Mouse (Mus musculus): ENCODE data around the gene Kcnj10. TPM values are rescaled to one million over a fixed set of nuclear protein-coding genes. Genes with fewer than 3 reads are reported as not detected.
A peak's percentile ranks its signal among the peaks of the same experiment; 100 is the strongest.

Gene Kcnj10
- 3.5 and 3.9 TPM in 2 replicates for polyA plus RNA-seq (2015; fragmentation: Nextera tagmentation; extraction: Ambion mirVana)

- peak within 1 kb of the TSS; percentile 50 for H3K4me3 ChIP-seq (ENCODE audit: low read length)
- peak within 1 kb of the TSS; percentile 48; the same call in 1 of the 2 replicates for H3K27ac ChIP-seq (ENCODE audit: low read depth, low read length)
- H3K4me1 ChIP-seq (ENCODE audit: control insufficient read depth, insufficient read depth, low read depth, low read length) = peaks cover 8% of the 10 kb centered on the region
- ATAC-seq = peak; percentile 88
- H3K4me2 ChIP-seq (ENCODE audit: low read length) = peak within 1 kb of the TSS; percentile 76
- no peaks in the 10 kb centered on the region for H3K9me3 ChIP-seq (ENCODE audit: control insufficient read depth, low read length)
- peak within 1 kb of the TSS; percentile 46; the same call in 1 of the 2 replicates for H3K9ac ChIP-seq (ENCODE audit: low read depth, low read length)
- H3K36me3 ChIP-seq (ENCODE audit: control insufficient read depth, insufficient read depth, low read length) = no peaks in the 10 kb centered on the region
- 0 out of 2 replicates have a peak, but pooled peaks cover 2% of the 10 kb centered on the region for H3K27me3 ChIP-seq (replicated peaks; ENCODE audit: control insufficient read depth, insufficient read depth, low read length)
- 1% methylated on average over 38 of the region's 38 CpGs for WGBS
Measured at GRCm38 (mm10) chr1:172340729-172341321, at the start of gene Kcnj10. Gene Kcnj10, plus strand, starts transcription at chr1:172341210.

- Histone ChIP-seq H3K27me3 (replicated peaks; ENCODE audit: control insufficient read depth, insufficient read depth, low read length) (no peaks in the 10 kb centered on the region), H3K4me3 (ENCODE audit: low read length) (no peak overlapping the region), H3K4me2 (ENCODE audit: low read length) (no peak overlapping the region), H3K9me3 (ENCODE audit: control insufficient read depth, low read length) (no peaks in the 10 kb centered on the region), H3K27ac (ENCODE audit: low read depth, low read length) (no peak overlapping the region), H3K36me3 (ENCODE audit: control insufficient read depth, insufficient read depth, low read length) (no peaks in the 10 kb centered on the region), H3K9ac (ENCODE audit: low read depth, low read length) (no peak overlapping the region), H3K4me1 (ENCODE audit: control insufficient read depth, insufficient read depth, low read depth, low read length) (no peaks in the 10 kb centered on the region; the same call in 1 of the 2 replicates)
- ATAC-seq = no peak
- WGBS = 95% methylated on average over 2 of the region's 2 CpGs
Measured at GRCm38 (mm10) chr1:172292880-172293279, 48.1 kb upstream of the Kcnj10 start.

- no peak overlapping the region for H3K4me2 ChIP-seq (ENCODE audit: low read length)
- no peaks in the 10 kb centered on the region; the same call in 1 of the 2 replicates for H3K4me1 ChIP-seq (ENCODE audit: control insufficient read depth, insufficient read depth, low read depth, low read length)
- no peak overlapping the region for H3K4me3 ChIP-seq (ENCODE audit: low read length)
- ATAC-seq = no peak
- H3K27ac ChIP-seq (ENCODE audit: low read depth, low read length) = no peak overlapping the region
- 84% methylated on average over 11 of the region's 11 CpGs for WGBS
- no peaks in the 10 kb centered on the region for H3K27me3 ChIP-seq (replicated peaks; ENCODE audit: control insufficient read depth, insufficient read depth, low read length)
- H3K9me3 ChIP-seq (ENCODE audit: control insufficient read depth, low read length) = no peaks in the 10 kb centered on the region
- no peaks in the 10 kb centered on the region for H3K36me3 ChIP-seq (ENCODE audit: control insufficient read depth, insufficient read depth, low read length)
- H3K9ac ChIP-seq (ENCODE audit: low read depth, low read length) = no peak overlapping the region
Measured at GRCm38 (mm10) chr1:172293449-172293848, 47.6 kb upstream of the Kcnj10 start.

DNA sequence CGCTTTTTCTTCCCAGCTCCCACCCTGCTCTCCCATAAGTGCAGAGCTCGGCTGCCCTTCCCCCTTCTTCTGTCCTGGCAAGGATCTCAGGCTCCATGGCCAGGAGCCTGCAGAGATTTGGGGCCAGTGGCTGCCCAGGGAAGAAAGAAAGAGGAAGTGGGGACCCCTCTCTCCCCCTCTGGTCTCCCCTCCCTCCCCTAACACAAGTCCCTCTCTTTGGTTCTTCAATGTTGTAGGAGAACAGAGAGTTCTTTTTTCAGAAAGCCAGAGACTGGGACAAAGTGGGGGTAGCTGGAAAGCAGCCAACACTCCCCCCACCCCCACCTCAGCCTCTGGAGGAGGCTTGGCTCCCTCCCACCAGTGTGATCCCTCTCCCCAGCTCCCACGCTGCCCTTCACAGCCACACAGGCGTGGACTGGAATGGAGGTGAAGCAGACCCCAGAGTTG, 45.2 kb upstream of the Kcnj10 start:
- Histone ChIP-seq H3K36me3 (ENCODE audit: control insufficient read depth, insufficient read depth, low read length) (no peaks in the 10 kb centered on the region), H3K4me3 (ENCODE audit: low read length) (peak overlapping the region; percentile 32), H3K9ac (ENCODE audit: low read depth, low read length) (peak overlapping the region; percentile 8; the same call in 1 of the 2 replicates), H3K9me3 (ENCODE audit: control insufficient read depth, low read length) (no peaks in the 10 kb centered on the region), H3K4me2 (ENCODE audit: low read length) (peak overlapping the region; percentile 41), H3K27me3 (replicated peaks; ENCODE audit: control insufficient read depth, insufficient read depth, low read length) (no peaks in the 10 kb centered on the region), H3K4me1 (ENCODE audit: control insufficient read depth, insufficient read depth, low read depth, low read length) (no peaks in the 10 kb centered on the region; the same call in 1 of the 2 replicates), H3K27ac (ENCODE audit: low read depth, low read length) (peak overlapping the region; percentile 81)
- peak; percentile 86 for ATAC-seq
- WGBS = 32% methylated on average over 4 of the region's 4 CpGs

DNA sequence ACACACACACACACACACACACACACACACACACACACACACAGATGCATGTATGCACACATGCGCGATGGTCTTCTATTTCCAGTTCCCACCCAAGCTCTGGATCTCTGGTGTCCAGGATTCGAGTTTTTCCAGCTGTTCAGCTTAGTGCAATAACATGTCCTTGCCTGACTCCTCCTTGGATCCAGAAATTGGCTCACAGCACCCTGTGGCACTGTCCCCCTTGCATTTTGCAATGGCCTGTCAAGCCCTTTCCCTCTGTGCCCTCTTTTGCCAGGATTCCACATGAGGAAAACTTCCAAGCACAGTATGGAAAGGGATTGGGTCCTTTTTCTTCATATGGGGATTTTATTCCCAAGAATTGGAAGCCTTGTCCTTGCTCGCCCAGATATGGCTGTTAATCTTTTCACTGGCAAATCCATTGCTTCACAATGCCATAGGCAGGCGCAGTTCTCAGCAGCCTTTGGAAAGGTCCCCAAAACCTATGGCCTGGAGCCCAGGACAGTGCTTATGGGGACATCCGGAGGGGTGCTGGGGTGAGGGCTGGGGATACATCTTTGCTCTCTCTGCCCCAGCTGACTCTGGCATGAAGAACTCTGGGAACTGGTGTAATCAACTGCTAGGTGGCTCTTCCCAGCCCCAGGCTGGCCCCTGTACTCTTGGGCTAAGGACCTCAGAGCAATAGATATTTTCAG, 44.0 kb upstream of the Kcnj10 start:
- Histone ChIP-seq H3K4me1 (ENCODE audit: control insufficient read depth, insufficient read depth, low read depth, low read length) (no peaks in the 10 kb centered on the region; the same call in 1 of the 2 replicates), H3K4me3 (ENCODE audit: low read length) (peak overlapping the region; percentile 32), H3K27me3 (replicated peaks; ENCODE audit: control insufficient read depth, insufficient read depth, low read length) (no peaks in the 10 kb centered on the region), H3K9ac (ENCODE audit: low read depth, low read length) (peak overlapping the region; percentile 8), H3K4me2 (ENCODE audit: low read length) (peak overlapping the region; percentile 41), H3K36me3 (ENCODE audit: control insufficient read depth, insufficient read depth, low read length) (no peaks in the 10 kb centered on the region), H3K27ac (ENCODE audit: low read depth, low read length) (peak overlapping the region; percentile 81), H3K9me3 (ENCODE audit: control insufficient read depth, low read length) (no peaks in the 10 kb centered on the region)
- ATAC-seq = no peak
- 70% methylated on average over 6 of the region's 6 CpGs for WGBS

DNA sequence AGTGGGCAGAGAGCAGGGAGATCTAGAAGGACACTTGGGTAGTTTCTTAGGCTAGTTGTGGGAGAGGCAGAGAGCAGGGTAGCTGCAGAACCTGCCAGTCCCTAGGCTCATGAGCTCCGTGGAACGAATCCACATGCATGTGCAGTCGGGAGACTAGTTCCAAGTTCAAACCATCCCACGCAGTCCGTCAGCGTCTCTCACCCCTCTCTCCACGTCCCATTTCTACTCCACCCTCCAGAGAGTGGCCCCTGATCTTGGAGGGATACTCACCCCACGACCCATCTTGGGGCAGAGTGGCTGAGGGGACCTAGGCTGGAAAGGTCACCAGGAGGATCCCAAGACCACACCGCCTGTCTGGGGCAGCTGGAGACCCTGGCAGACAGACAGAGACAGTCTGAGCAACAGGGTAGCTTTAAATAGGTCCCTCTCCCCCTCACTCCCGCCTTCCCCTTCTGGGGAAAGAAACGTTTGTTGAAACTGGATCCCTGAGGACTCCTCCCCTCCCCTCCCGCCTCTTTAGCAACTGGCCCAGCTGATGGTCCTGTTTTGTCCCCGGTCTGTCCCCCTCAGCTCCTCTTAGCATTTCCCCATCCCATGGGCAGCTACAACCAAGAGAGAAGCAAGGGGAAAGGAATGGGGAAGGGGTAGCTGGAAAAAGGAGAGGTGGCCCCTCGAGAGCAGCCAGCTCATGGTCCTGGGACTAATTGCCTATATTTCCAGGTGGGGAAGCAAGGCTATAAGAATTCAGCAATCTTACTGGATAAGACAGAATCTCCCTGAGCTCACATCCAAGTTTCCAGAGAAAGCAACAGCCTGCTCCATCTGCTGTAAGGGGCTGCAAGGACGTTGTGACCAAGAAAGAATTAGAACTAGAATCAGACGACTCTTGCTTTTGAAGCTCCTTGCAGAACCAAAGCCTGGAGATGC, 43.1 kb upstream of the Kcnj10 start, which contains the start of gene Atp1a2:
TSS of gene Atp1a2 (minus strand) at position 454 of the 927 bp plus-strand sequence.
- H3K36me3 ChIP-seq (ENCODE audit: control insufficient read depth, insufficient read depth, low read length) = no peaks in the 10 kb centered on the region
- 10% methylated on average over 16 of the region's 16 CpGs for WGBS
- peak within 1 kb of the TSS; percentile 8 for H3K9ac ChIP-seq (ENCODE audit: low read depth, low read length)
- H3K4me2 ChIP-seq (ENCODE audit: low read length) = peak within 1 kb of the TSS; percentile 41
- no peaks in the 10 kb centered on the region; the same call in 1 of the 2 replicates for H3K4me1 ChIP-seq (ENCODE audit: control insufficient read depth, insufficient read depth, low read depth, low read length)
- H3K9me3 ChIP-seq (ENCODE audit: control insufficient read depth, low read length) = no peaks in the 10 kb centered on the region
- H3K27me3 ChIP-seq (replicated peaks; ENCODE audit: control insufficient read depth, insufficient read depth, low read length) = no peaks in the 10 kb centered on the region
- peak within 1 kb of the TSS; percentile 32 for H3K4me3 ChIP-seq (ENCODE audit: low read length)
- H3K27ac ChIP-seq (ENCODE audit: low read depth, low read length) = peak within 1 kb of the TSS; percentile 81
- ATAC-seq = peak; percentile 55

GRCm38 (mm10) chr1:172299528-172299927, 41.5 kb upstream of the Kcnj10 start:
- peak overlapping the region; percentile 12; the same call in 1 of the 2 replicates for H3K27ac ChIP-seq (ENCODE audit: low read depth, low read length)
- no peak for ATAC-seq
- H3K36me3 ChIP-seq (ENCODE audit: control insufficient read depth, insufficient read depth, low read length) = no peaks in the 10 kb centered on the region
- no peak overlapping the region for H3K9ac ChIP-seq (ENCODE audit: low read depth, low read length)
- no peaks in the 10 kb centered on the region; the same call in 1 of the 2 replicates for H3K4me1 ChIP-seq (ENCODE audit: control insufficient read depth, insufficient read depth, low read depth, low read length)
- no peaks in the 10 kb centered on the region for H3K27me3 ChIP-seq (replicated peaks; ENCODE audit: control insufficient read depth, insufficient read depth, low read length)
- WGBS = 58% methylated on average over 7 of the region's 7 CpGs
- H3K9me3 ChIP-seq (ENCODE audit: control insufficient read depth, low read length) = no peaks in the 10 kb centered on the region
- H3K4me2 ChIP-seq (ENCODE audit: low read length) = no peak overlapping the region
- H3K4me3 ChIP-seq (ENCODE audit: low read length) = no peak overlapping the region

GRCm38 (mm10) chr1:172300247-172300646, 40.8 kb upstream of the Kcnj10 start:
- H3K27me3 ChIP-seq (replicated peaks; ENCODE audit: control insufficient read depth, insufficient read depth, low read length) = no peaks in the 10 kb centered on the region
- H3K27ac ChIP-seq (ENCODE audit: low read depth, low read length) = 0 out of 2 replicates have a peak overlapping the region, but pooled peaks have one; percentile 4
- 65% methylated on average over 5 of the region's 5 CpGs for WGBS
- H3K4me2 ChIP-seq (ENCODE audit: low read length) = no peak overlapping the region
- H3K4me3 ChIP-seq (ENCODE audit: low read length) = no peak overlapping the region
- no peaks in the 10 kb centered on the region; the same call in 1 of the 2 replicates for H3K4me1 ChIP-seq (ENCODE audit: control insufficient read depth, insufficient read depth, low read depth, low read length)
- no peaks in the 10 kb centered on the region for H3K36me3 ChIP-seq (ENCODE audit: control insufficient read depth, insufficient read depth, low read length)
- no peaks in the 10 kb centered on the region for H3K9me3 ChIP-seq (ENCODE audit: control insufficient read depth, low read length)
- ATAC-seq = no peak
- H3K9ac ChIP-seq (ENCODE audit: low read depth, low read length) = no peak overlapping the region
